Mouse (Mus musculus) midbrain, embryonic 10.5 days (tissue): ENCODE measurements around the gene Gm10639. TPM values are rescaled to one million over a fixed set of nuclear protein-coding genes. Genes with fewer than 3 reads are reported as not detected.
A peak's percentile ranks its signal among the peaks of the same experiment; 100 is the strongest.
"Not testable (repeated sequence)": the region's sequence is repeated elsewhere in the genome, so short reads cannot be mapped to it uniquely, and the experiment has no call there.

Experiments used
- DNase-seq: peaks from one replicate; pipeline ENCODE4 v3.0.0-alpha.2; 2017; ENCODE audit warnings: low spot score
- H3K27ac ChIP-seq: fragments of 300-500 bp; sonication (generic); replicated peaks from 2 replicates; pipeline ENCODE4 v1.5.1; 2016; ENCODE audit warnings: mild to moderate bottlenecking
- H3K27me3 ChIP-seq: fragments of 300-500 bp; sonication (generic); 2 replicates; pipeline ENCODE4 v1.6.1; 2016; ENCODE audit warnings: low read depth, mild to moderate bottlenecking; ENCODE audit not compliant: poor library complexity, severe bottlenecking
- H3K36me3 ChIP-seq: fragments of 300-500 bp; sonication (generic); 2 replicates; pipeline ENCODE4 v1.6.1; 2016; ENCODE audit warnings: mild to moderate bottlenecking, moderate library complexity
- H3K4me1 ChIP-seq: fragments of 300-500 bp; sonication (generic); 2 replicates; pipeline ENCODE4 v1.6.1; 2016
- H3K4me3 ChIP-seq: fragments of 300-500 bp; sonication (generic); 2 replicates; pipeline ENCODE4 v1.5.1; 2016; ENCODE audit warnings: mild to moderate bottlenecking, moderate library complexity
- H3K9me3 ChIP-seq: fragments of 300-500 bp; sonication (generic); replicated peaks from 2 replicates; pipeline ENCODE4 v1.6.1; 2016; ENCODE audit warnings: mild to moderate bottlenecking
- WGBS: fragments of 180-500 bp; shearing (Covaris S2); methylation state at CpG from one replicate; pipeline ENCODE4 v1.1.7; 2016; 5-methylcytosine and 5-hydroxymethylcytosine counted together
- polyA plus RNA-seq: library from polyadenylated mRNA; unstranded; fragments of >200 nt; fragmentation: Nextera tagmentation; extraction: Ambion mirVana; gene quantifications from 2 replicates; pipeline ENCODE4 v1.2.1, GENCODE M21; 2016

Gm10639 gene
- not detected in 2 replicates for polyA plus RNA-seq

- H3K36me3 ChIP-seq, DNase-seq, H3K4me3 ChIP-seq, H3K9me3 ChIP-seq, H3K27ac ChIP-seq, H3K4me1 ChIP-seq, H3K27me3 ChIP-seq: not testable (repeated sequence)
- WGBS = 87% methylated on average over 3 of the region's 3 CpGs
Measured at GRCm38 (mm10) chr9:78289723-78290122, at the start of gene Gm10639. TSS of gene Gm10639 (plus strand) at chr9:78289923.

- not testable (repeated sequence) for DNase-seq, H3K9me3 ChIP-seq, H3K36me3 ChIP-seq, H3K4me1 ChIP-seq, H3K4me3 ChIP-seq, H3K27ac ChIP-seq, H3K27me3 ChIP-seq
- WGBS = 80% methylated on average over 4 of the region's 4 CpGs
Measured at GRCm38 (mm10) chr9:78255683-78256470, 33.8 kb upstream of the Gm10639 start.

- 83% methylated on average over 2 of the region's 3 CpGs for WGBS
- not testable (repeated sequence) for H3K4me1 ChIP-seq, H3K4me3 ChIP-seq, DNase-seq, H3K36me3 ChIP-seq, H3K9me3 ChIP-seq, H3K27me3 ChIP-seq, H3K27ac ChIP-seq
Measured at GRCm38 (mm10) chr9:78256914-78257313, 32.8 kb upstream of the Gm10639 start, which contains the start of gene Gm3776. TSS of gene Gm3776 (plus strand) at chr9:78257129.

GRCm38 (mm10) chr9:78259688-78260087 lies 30.0 kb upstream of the Gm10639 start:
- not testable (repeated sequence) for H3K4me3 ChIP-seq, H3K36me3 ChIP-seq, H3K27me3 ChIP-seq, H3K9me3 ChIP-seq, DNase-seq, H3K4me1 ChIP-seq, H3K27ac ChIP-seq
- 0% methylated on average over 1 of the region's 6 CpGs for WGBS

GRCm38 (mm10) chr9:78270945-78271344 lies 18.8 kb upstream of the Gm10639 start:
- not testable (repeated sequence) for H3K27ac ChIP-seq, H3K27me3 ChIP-seq, H3K9me3 ChIP-seq, H3K4me3 ChIP-seq, H3K4me1 ChIP-seq, H3K36me3 ChIP-seq, DNase-seq
- 81% methylated on average over 3 of the region's 3 CpGs for WGBS

- not testable (repeated sequence) for H3K4me3 ChIP-seq, H3K27ac ChIP-seq, H3K36me3 ChIP-seq, H3K27me3 ChIP-seq, H3K9me3 ChIP-seq, H3K4me1 ChIP-seq, DNase-seq
- 85% methylated on average over 4 of the region's 4 CpGs for WGBS
Measured at GRCm38 (mm10) chr9:78282002-78282711, 7.6 kb upstream of the Gm10639 start.

GRCm38 (mm10) chr9:78289063-78289462 lies 660 bp upstream of the Gm10639 start:
- H3K9me3 ChIP-seq, H3K27ac ChIP-seq, DNase-seq, H3K4me1 ChIP-seq, H3K4me3 ChIP-seq, H3K36me3 ChIP-seq, H3K27me3 ChIP-seq: not testable (repeated sequence)
- WGBS = 74% methylated on average over 1 of the region's 1 CpGs

GRCm38 (mm10) chr9:78292462-78292861 lies 2.7 kb downstream of the Gm10639 start:
- 90% methylated on average over 8 of the region's 8 CpGs for WGBS
- H3K27me3 ChIP-seq, DNase-seq: not testable (repeated sequence)

GRCm38 (mm10) chr9:78293683-78294082 lies 4.0 kb downstream of the Gm10639 start:
- not testable (repeated sequence) for H3K27me3 ChIP-seq, H3K4me3 ChIP-seq, H3K27ac ChIP-seq, H3K9me3 ChIP-seq, DNase-seq, H3K4me1 ChIP-seq, H3K36me3 ChIP-seq
- 88% methylated on average over 1 of the region's 1 CpGs for WGBS

More at GRCm38 (mm10) chr9:78292462-78292861, 2.7 kb downstream of the Gm10639 start:
- not testable (repeated sequence) for H3K36me3 ChIP-seq, H3K4me1 ChIP-seq, H3K27ac ChIP-seq, H3K4me3 ChIP-seq, H3K9me3 ChIP-seq

GRCm38 (mm10) chr9:78294781-78295180 lies 5.1 kb downstream of the Gm10639 start:
- not testable (repeated sequence) for H3K36me3 ChIP-seq
- 82% methylated on average over 7 of the region's 7 CpGs for WGBS

GRCm38 (mm10) chr9:78296089-78296488 lies 6.4 kb downstream of the Gm10639 start:
- H3K4me1 ChIP-seq = not testable (repeated sequence)

More at GRCm38 (mm10) chr9:78294781-78295180, 5.1 kb downstream of the Gm10639 start:
- not testable (repeated sequence) for DNase-seq, H3K27me3 ChIP-seq, H3K27ac ChIP-seq, H3K4me3 ChIP-seq, H3K4me1 ChIP-seq, H3K9me3 ChIP-seq

GRCm38 (mm10) chr9:78298232-78298631 lies 8.5 kb downstream of the Gm10639 start:
- H3K27me3 ChIP-seq = no peaks in the 10 kb centered on the region
- DNase-seq = no peak
- H3K4me3 ChIP-seq = no peak overlapping the region
- no peaks in the 10 kb centered on the region for H3K4me1 ChIP-seq
- WGBS = 81% methylated on average over 1 of the region's 1 CpGs
- H3K9me3 ChIP-seq = no peaks in the 10 kb centered on the region
- H3K36me3 ChIP-seq = no peaks in the 10 kb centered on the region
- H3K27ac ChIP-seq = no peak overlapping the region

More at GRCm38 (mm10) chr9:78296089-78296488, 6.4 kb downstream of the Gm10639 start:
- not testable (repeated sequence) for H3K27me3 ChIP-seq, H3K36me3 ChIP-seq, H3K4me3 ChIP-seq, H3K27ac ChIP-seq, H3K9me3 ChIP-seq
- 15% methylated on average over 6 of the region's 6 CpGs for WGBS
- DNase-seq = peak; percentile 65

GRCm38 (mm10) chr9:78299143-78299542 lies 9.4 kb downstream of the Gm10639 start:
- H3K27ac ChIP-seq, H3K9me3 ChIP-seq, H3K4me1 ChIP-seq, H3K4me3 ChIP-seq, H3K36me3 ChIP-seq, H3K27me3 ChIP-seq, DNase-seq: not testable (repeated sequence)
- 77% methylated on average over 1 of the region's 1 CpGs for WGBS
